Comparison of ENCODE assay signal across 11 mouse cellular contexts in the genomic region with DNA sequence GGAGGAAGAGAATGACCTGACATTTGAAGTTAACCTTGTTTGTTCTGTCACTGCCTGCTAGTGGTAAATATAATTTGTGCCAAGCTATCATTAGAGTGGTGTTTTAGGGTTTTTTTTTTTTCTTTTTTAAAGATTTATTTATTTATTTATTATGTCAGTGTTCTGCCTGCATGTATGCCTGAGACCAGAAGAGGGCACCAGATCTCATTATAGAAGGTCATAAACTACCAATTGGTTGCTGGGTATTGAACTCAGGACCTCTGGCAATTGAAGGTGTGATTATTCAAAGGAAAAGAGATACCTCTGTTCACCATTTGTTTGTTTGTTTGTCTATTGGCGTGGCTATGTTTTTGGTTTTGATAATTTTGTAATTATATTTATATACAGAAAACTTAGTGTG. TPM values are rescaled to one million over a fixed set of nuclear protein-coding genes. Genes with fewer than 3 reads are reported as not detected.
DNase-seq lines count a peak whose midpoint lies in the region; ATAC-seq and TF ChIP-seq lines count a peak whose summit lies in the region.
"Had no signal": no experiment of that assay in that cellular context is flagged by ENCODE, and none has a peak within 500 bp of the region (broad histone marks: within the 10 kb centered on the region; RNA-seq: fewer than 3 reads in every experiment).

No protein-coding gene starts in this region.

- intact Hi-C loops in heart, adult 2 months (cut with DNase I), result loop anchor here (5.0 kb wide), 1 partner anchor 298 kb away; no protein-coding TSS in a partner anchor

- no peaks in the 10 kb centered on the region for H3K27me3 ChIP-seq in heart, adult 2 months (ENCODE audit: control insufficient read depth, insufficient read depth, low read length)
- no peaks in the 10 kb centered on the region for H3K27me3 ChIP-seq in thymus, adult 2 months (ENCODE audit: control insufficient read depth, insufficient read depth, low read length)
- H3K27me3 ChIP-seq: midbrain, embryonic 12.5 days had no signal

- TF ChIP-seq CTCF in heart, adult 2 months (IDR thresholded peaks at IDR 0.05), result peak; percentile 69
- TF ChIP-seq CTCF in thymus, adult 2 months (IDR thresholded peaks at IDR 0.05; ENCODE audit: borderline replicate concordance, control insufficient read depth, extremely low read depth, insufficient read depth, low read length, poor library complexity), result no peak

- TF ChIP-seq POLR2A in heart, adult 2 months (IDR thresholded peaks at IDR 0.05; ENCODE audit: insufficient read depth, low read depth, low read length), result no peak
- TF ChIP-seq POLR2A in thymus, adult 2 months (IDR thresholded peaks at IDR 0.05; ENCODE audit: control insufficient read depth, extremely low read depth, insufficient read depth, low read length, poor library complexity), result no peak

- no peak overlapping the region for H3K4me3 ChIP-seq in heart, adult 2 months
- no peak overlapping the region for H3K4me3 ChIP-seq in thymus, adult 2 months (ENCODE audit: control insufficient read depth, insufficient read depth, low read length)
- H3K4me3 ChIP-seq: midbrain, embryonic 12.5 days had no signal

- H3K9ac ChIP-seq in heart, adult 2 months (ENCODE audit: low read depth, low read length), result no peak overlapping the region
- H3K9ac ChIP-seq: midbrain, embryonic 12.5 days had no signal

- no peak for TF ChIP-seq EP300 in heart, adult 2 months (IDR thresholded peaks at IDR 0.05; ENCODE audit: insufficient read depth, low read depth, low read length)

- H3K79me2 ChIP-seq in heart, adult 2 months (replicated peaks; ENCODE audit: control insufficient read depth, insufficient read depth, low read length), result no peaks in the 10 kb centered on the region

- WGBS in heart, adult 2 months, result 93% methylated on average over 1 of the region's 1 CpGs
- WGBS in thymus, adult 2 months, result 100% methylated on average over 1 of the region's 1 CpGs

- no peak for ATAC-seq in granulocyte monocyte progenitor cell, adult 5-6 weeks (replicated peaks; ENCODE audit: poor library complexity, severe bottlenecking)

- no peak overlapping the region for H3K27ac ChIP-seq in heart, adult 2 months
- H3K27ac ChIP-seq in thymus, adult 2 months (ENCODE audit: control insufficient read depth, insufficient read depth, low read length), result no peak overlapping the region
- H3K27ac ChIP-seq: midbrain, embryonic 12.5 days had no signal

- H3K4me1 ChIP-seq in heart, adult 2 months (ENCODE audit: control insufficient read depth, insufficient read depth, low read length), result no peaks in the 10 kb centered on the region
- H3K4me1 ChIP-seq in thymus, adult 2 months (replicated peaks; ENCODE audit: control insufficient read depth, insufficient read depth, low read length), result peaks cover 3% of the 10 kb centered on the region; the same call in 1 of the 2 replicates
- H3K4me1 ChIP-seq: midbrain, embryonic 12.5 days had no signal

- no peak for DNase-seq in heart, adult 2 months
- no peak for DNase-seq in heart, adult 18-20 months
- DNase-seq in thymus, adult 2 months, result peak; percentile 8
- DNase-seq in thymus, postnatal 25 days, result no peak
- DNase-seq in embryo, embryonic 10.5 days (ENCODE audit: low spot score), result peak; percentile 42
- DNase-seq in right cerebral cortex, postnatal 14 days, result no peak
- no peak for DNase-seq in layer of hippocampus, adult 9-10 months (ENCODE audit: low spot score)
- DNase-seq: cerebellum, adult 2 months; kidney, adult 18-20 months had no signal

- H3K36me3 ChIP-seq in heart, adult 2 months (ENCODE audit: control insufficient read depth, insufficient read depth, low read length), result peaks cover 4% of the 10 kb centered on the region
- H3K36me3 ChIP-seq in thymus, adult 2 months (ENCODE audit: control insufficient read depth, insufficient read depth, low read length), result peaks cover 48% of the 10 kb centered on the region

RNA-seq across cellular contexts. Expression of a gene that starts 37.7 kb away (rescaled TPM):
- total RNA-seq in heart, adult 2 months (2021), result 100 to 1,000 TPM; 552 to 624 TPM
- 174 and 279 TPM in 2 replicates for polyA plus RNA-seq in heart, adult 2 months (2012; rRNA removed)
- 100 to 1,000 TPM; 644 to 655 TPM for total RNA-seq in heart, adult 18-20 months (2021)
- polyA plus RNA-seq in thymus, adult 2 months (2012; rRNA removed), result 47.7 and 52.3 TPM in 2 replicates
- total RNA-seq in granulocyte monocyte progenitor cell, adult 5-6 weeks (2014; fragmentation: Nextera tagmentation), result 148 and 158 TPM in 2 replicates
- 142 and 149 TPM in 2 replicates for total RNA-seq in granulocyte monocyte progenitor cell, adult 5-6 weeks (2017)

RNA-seq across cellular contexts. Expression of a gene that starts 39.7 kb away (rescaled TPM):
- total RNA-seq in heart, adult 2 months (2021), result 100 to 1,000 TPM; 112 to 118 TPM
- 41.9 and 79.8 TPM in 2 replicates for polyA plus RNA-seq in heart, adult 2 months (2012; rRNA removed)
- total RNA-seq in heart, adult 18-20 months (2021), result 100 to 1,000 TPM; 130 to 137 TPM
- 18.2 and 23.0 TPM in 2 replicates for polyA plus RNA-seq in thymus, adult 2 months (2012; rRNA removed)
- total RNA-seq in granulocyte monocyte progenitor cell, adult 5-6 weeks (2014; fragmentation: Nextera tagmentation), result 113 and 134 TPM in 2 replicates
- 153 and 171 TPM in 2 replicates for total RNA-seq in granulocyte monocyte progenitor cell, adult 5-6 weeks (2017)

RNA-seq across cellular contexts. Expression of a gene that starts 40.0 kb away (rescaled TPM):
- total RNA-seq in heart, adult 2 months (2021), result 10 to 100 TPM; 41.6 to 46.2 TPM
- 16.1 and 21.7 TPM in 2 replicates for polyA plus RNA-seq in heart, adult 2 months (2012; rRNA removed)
- total RNA-seq in heart, adult 18-20 months (2021), result 10 to 100 TPM; 39.9 to 50.0 TPM
- 17.3 TPM in 2 replicates for polyA plus RNA-seq in thymus, adult 2 months (2012; rRNA removed)
- total RNA-seq in granulocyte monocyte progenitor cell, adult 5-6 weeks (2014; fragmentation: Nextera tagmentation), result 40.1 and 78.8 TPM in 2 replicates
- total RNA-seq in granulocyte monocyte progenitor cell, adult 5-6 weeks (2017), result 83.1 and 91.6 TPM in 2 replicates

RNA-seq across cellular contexts. Expression of a gene that starts 42.0 kb away (rescaled TPM):
- total RNA-seq in heart, adult 2 months (2021), result 10 to 100 TPM; 48.2 to 49.0 TPM
- polyA plus RNA-seq in heart, adult 2 months (2012; rRNA removed), result 14.3 and 23.9 TPM in 2 replicates
- total RNA-seq in heart, adult 18-20 months (2021), result 10 to 100 TPM; 54.7 to 55.6 TPM
- polyA plus RNA-seq in thymus, adult 2 months (2012; rRNA removed), result 9.2 and 10.9 TPM in 2 replicates
- total RNA-seq in granulocyte monocyte progenitor cell, adult 5-6 weeks (2014; fragmentation: Nextera tagmentation), result 21.6 and 34.0 TPM in 2 replicates
- total RNA-seq in granulocyte monocyte progenitor cell, adult 5-6 weeks (2017), result 40.0 and 54.7 TPM in 2 replicates

Comparison
In these comparisons a context has a peak if more than half of its experiments do, and no peak if none do; other contexts are left out.
1. DNase-seq: peak in thymus, adult 2 months (single experiment) and embryo, embryonic 10.5 days (single experiment); none in heart, adult 2 months (0 of 2), heart, adult 18-20 months (0 of 2), thymus, postnatal 25 days (single experiment), right cerebral cortex, postnatal 14 days (single experiment) and layer of hippocampus, adult 9-10 months (single experiment).